Mouse (Mus musculus): ENCODE data around the gene Gm45711. TPM values are rescaled to one million over a fixed set of nuclear protein-coding genes. Genes with fewer than 3 reads are reported as not detected.
"Not testable (repeated sequence)": the region's sequence is repeated elsewhere in the genome, so short reads cannot be mapped to it uniquely, and the experiment has no call there.

The Gm45711 gene
- polyA plus RNA-seq, 1 experiment from 2014 or later = not detected

- Histone ChIP-seq H3K4me2 (no peak overlapping the region), H3K9me3 (no peaks in the 10 kb centered on the region), H3K27ac (replicated peaks) (no peak overlapping the region), H3K9ac (no peak overlapping the region), H3K4me1 (no peaks in the 10 kb centered on the region), H3K36me3 (no peaks in the 10 kb centered on the region), H3K4me3 (no peak overlapping the region), H3K27me3 (replicated peaks) (no peaks in the 10 kb centered on the region)
- no peak for ATAC-seq (ENCODE audit: extremely low read depth, insufficient number of reproducible peaks, low FRiP score, low TSS enrichment)
- 48% methylated on average over 4 of the region's 4 CpGs for WGBS
Observed at GRCm38 (mm10) chr8:104313311-104313710, 3.4 kb upstream of the Gm45711 start.

- H3K9me3 ChIP-seq; ATAC-seq (ENCODE audit: extremely low read depth, insufficient number of reproducible peaks, low FRiP score, low TSS enrichment); H3K9ac ChIP-seq; H3K27me3 ChIP-seq (replicated peaks); H3K4me1 ChIP-seq; H3K27ac ChIP-seq (replicated peaks); H3K4me3 ChIP-seq; H3K4me2 ChIP-seq; H3K36me3 ChIP-seq: not testable (repeated sequence)
- 76% methylated on average over 3 of the region's 3 CpGs for WGBS
Observed at GRCm38 (mm10) chr8:104312023-104312422, 2.1 kb upstream of the Gm45711 start.

GRCm38 (mm10) chr8:104308341-104308740 is 1.5 kb downstream of the Gm45711 start:
- not testable (repeated sequence) for H3K4me3 ChIP-seq; H3K4me1 ChIP-seq; H3K36me3 ChIP-seq; H3K27me3 ChIP-seq (replicated peaks); H3K9ac ChIP-seq; H3K27ac ChIP-seq (replicated peaks); ATAC-seq (ENCODE audit: extremely low read depth, insufficient number of reproducible peaks, low FRiP score, low TSS enrichment); H3K4me2 ChIP-seq; H3K9me3 ChIP-seq
- 43% methylated on average over 6 of the region's 6 CpGs for WGBS

- no peak for ATAC-seq (ENCODE audit: extremely low read depth, insufficient number of reproducible peaks, low FRiP score, low TSS enrichment)
- no peak overlapping the region for H3K9ac ChIP-seq
- H3K27me3 ChIP-seq (replicated peaks) = no peaks in the 10 kb centered on the region
- WGBS = 80% methylated on average over 11 of the region's 11 CpGs
- H3K4me1 ChIP-seq = peaks cover 11% of the 10 kb centered on the region; the same call in 1 of the 2 replicates
- no peaks in the 10 kb centered on the region for H3K36me3 ChIP-seq
- H3K4me2 ChIP-seq = no peak overlapping the region
- H3K4me3 ChIP-seq = no peak overlapping the region
- no peak overlapping the region for H3K27ac ChIP-seq (replicated peaks)
- H3K9me3 ChIP-seq = no peaks in the 10 kb centered on the region
Observed at GRCm38 (mm10) chr8:104304962-104305361, 4.9 kb downstream of the Gm45711 start.

GRCm38 (mm10) chr8:104302536-104302935 is 7.3 kb downstream of the Gm45711 start:
- not testable (repeated sequence) for ATAC-seq (ENCODE audit: extremely low read depth, insufficient number of reproducible peaks, low FRiP score, low TSS enrichment); H3K36me3 ChIP-seq; H3K27me3 ChIP-seq (replicated peaks); H3K4me2 ChIP-seq; H3K9me3 ChIP-seq; H3K4me3 ChIP-seq; H3K27ac ChIP-seq (replicated peaks); H3K9ac ChIP-seq
- WGBS = 80% methylated on average over 4 of the region's 4 CpGs
- H3K4me1 ChIP-seq = peaks cover 11% of the 10 kb centered on the region; the same call in 1 of the 2 replicates

- H3K36me3 ChIP-seq; ATAC-seq (ENCODE audit: extremely low read depth, insufficient number of reproducible peaks, low FRiP score, low TSS enrichment); H3K4me2 ChIP-seq; H3K9me3 ChIP-seq; H3K4me3 ChIP-seq; H3K9ac ChIP-seq; H3K27ac ChIP-seq (replicated peaks); H3K27me3 ChIP-seq (replicated peaks): not testable (repeated sequence)
- H3K4me1 ChIP-seq = peaks cover 15% of the 10 kb centered on the region
- 27% methylated on average over 3 of the region's 3 CpGs for WGBS
Observed at GRCm38 (mm10) chr8:104301577-104301976, 8.3 kb downstream of the Gm45711 start.

GRCm38 (mm10) chr8:104294396-104294795 is 15.5 kb downstream of the Gm45711 start:
- Histone ChIP-seq H3K27me3 (replicated peaks) (no peaks in the 10 kb centered on the region), H3K9ac (no peak overlapping the region), H3K36me3 (no peaks in the 10 kb centered on the region), H3K27ac (replicated peaks) (no peak overlapping the region), H3K4me3 (no peak overlapping the region), H3K4me1 (peaks cover 5% of the 10 kb centered on the region; the same call in 1 of the 2 replicates), H3K4me2 (no peak overlapping the region), H3K9me3 (no peaks in the 10 kb centered on the region)
- no peak for ATAC-seq (ENCODE audit: extremely low read depth, insufficient number of reproducible peaks, low FRiP score, low TSS enrichment)
- WGBS = 59% methylated on average over 1 of the region's 1 CpGs

GRCm38 (mm10) chr8:104293081-104293480 is 16.8 kb downstream of the Gm45711 start, which contains the start of gene Cmtm2a:
Gene Cmtm2a (minus strand): TSS chr8:104293181.
- not testable (repeated sequence) for H3K4me2 ChIP-seq; H3K36me3 ChIP-seq; H3K9ac ChIP-seq; H3K4me3 ChIP-seq; H3K27me3 ChIP-seq (replicated peaks); ATAC-seq (ENCODE audit: extremely low read depth, insufficient number of reproducible peaks, low FRiP score, low TSS enrichment); H3K9me3 ChIP-seq; H3K4me1 ChIP-seq; H3K27ac ChIP-seq (replicated peaks)
- 78% methylated on average over 12 of the region's 12 CpGs for WGBS

GRCm38 (mm10) chr8:104268937-104269440 is 40.9 kb downstream of the Gm45711 start:
- WGBS = 77% methylated on average over 6 of the region's 6 CpGs
- H3K4me1 ChIP-seq = no peaks in the 10 kb centered on the region
- H3K27me3 ChIP-seq (replicated peaks) = no peaks in the 10 kb centered on the region
- no peak overlapping the region for H3K4me3 ChIP-seq
- H3K4me2 ChIP-seq = no peak overlapping the region
- peaks cover 9% of the 10 kb centered on the region for H3K36me3 ChIP-seq
- no peak overlapping the region for H3K9ac ChIP-seq
- no peak for ATAC-seq (ENCODE audit: extremely low read depth, insufficient number of reproducible peaks, low FRiP score, low TSS enrichment)
- H3K9me3 ChIP-seq = no peaks in the 10 kb centered on the region
- H3K27ac ChIP-seq (replicated peaks) = no peak overlapping the region

- H3K9me3 ChIP-seq = no peaks in the 10 kb centered on the region
- no peak for ATAC-seq (ENCODE audit: extremely low read depth, insufficient number of reproducible peaks, low FRiP score, low TSS enrichment)
Observed at GRCm38 (mm10) chr8:104268368-104268767, 41.5 kb downstream of the Gm45711 start.

GRCm38 (mm10) chr8:104264271-104264935 is 45.5 kb downstream of the Gm45711 start:
- 93% methylated on average over 22 of the region's 22 CpGs for WGBS
- H3K36me3 ChIP-seq = peaks cover 31% of the 10 kb centered on the region
- not testable (repeated sequence) for H3K27me3 ChIP-seq (replicated peaks); H3K27ac ChIP-seq (replicated peaks); H3K9ac ChIP-seq; H3K4me2 ChIP-seq; ATAC-seq (ENCODE audit: extremely low read depth, insufficient number of reproducible peaks, low FRiP score, low TSS enrichment); H3K4me1 ChIP-seq; H3K4me3 ChIP-seq; H3K9me3 ChIP-seq

More at GRCm38 (mm10) chr8:104268368-104268767, 41.5 kb downstream of the Gm45711 start:
- Histone ChIP-seq H3K36me3 (peaks cover 15% of the 10 kb centered on the region), H3K9ac (no peak overlapping the region), H3K4me2 (no peak overlapping the region), H3K27me3 (replicated peaks) (no peaks in the 10 kb centered on the region), H3K4me3 (no peak overlapping the region), H3K4me1 (no peaks in the 10 kb centered on the region), H3K27ac (replicated peaks) (no peak overlapping the region)

GRCm38 (mm10) chr8:104261802-104262201 is 48.1 kb downstream of the Gm45711 start:
- not testable (repeated sequence) for H3K27me3 ChIP-seq (replicated peaks); ATAC-seq (ENCODE audit: extremely low read depth, insufficient number of reproducible peaks, low FRiP score, low TSS enrichment); H3K9me3 ChIP-seq; H3K4me1 ChIP-seq; H3K27ac ChIP-seq (replicated peaks); H3K4me2 ChIP-seq; H3K9ac ChIP-seq; H3K4me3 ChIP-seq
- peaks cover 55% of the 10 kb centered on the region for H3K36me3 ChIP-seq
- WGBS = 88% methylated on average over 5 of the region's 5 CpGs
